Mouse (Mus musculus) liver, embryonic 14.5 days (tissue): Measurements from ENCODE around the gene Atf3.

Experiments used
- CTCF ChIP-seq: IDR thresholded peaks from 2 replicates; pipeline ENCODE4 v1.5.1; 2016; ENCODE audit warnings: antibody characterized with exemption, low read depth, control low read depth
- EP300 ChIP-seq: IDR thresholded peaks from 2 replicates; pipeline ENCODE4 v1.6.1; 2016; ENCODE audit warnings: antibody characterized with exemption, low read depth

- TF ChIP-seq CTCF, result peak; percentile 86
- no peak for TF ChIP-seq EP300
These were observed 64.8 kb downstream of the Atf3 start for GRCm38 (mm10) chr1:191153052-191153451.
